Mouse (Mus musculus): ENCODE measurements around the gene Ambra1. TPM values are rescaled to one million over a fixed set of nuclear protein-coding genes. Genes with fewer than 3 reads are reported as not detected.
A peak's percentile ranks its signal among the peaks of the same experiment; 100 is the strongest.

Gene Ambra1
- total RNA-seq, 2 experiments from 2014 or later, result 23.4 to 26.6 TPM

DNA sequence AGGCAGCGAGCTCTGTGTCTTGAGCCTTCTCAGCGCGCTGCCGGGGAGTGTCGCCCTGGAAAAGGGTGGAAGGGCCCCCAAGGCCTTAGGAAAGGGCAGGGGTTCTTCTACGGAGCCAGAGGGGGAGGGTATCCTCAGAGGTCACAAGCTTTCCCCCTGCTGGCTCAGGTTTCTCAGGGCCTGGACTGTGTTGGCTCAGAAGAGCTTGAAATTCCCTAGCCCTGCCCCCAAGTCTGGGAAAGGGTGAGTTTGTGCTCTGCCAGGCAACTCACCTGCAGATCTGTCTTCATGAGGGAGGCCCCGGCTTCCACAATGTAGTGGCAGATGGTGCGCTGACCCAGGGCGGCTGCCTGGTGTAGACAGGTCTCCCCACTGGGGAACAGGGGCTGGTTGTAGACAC, 203.5 kb downstream of the Ambra1 start:
- no peak for DNase-seq (ENCODE audit: low spot score in 2 of 2)

DNA sequence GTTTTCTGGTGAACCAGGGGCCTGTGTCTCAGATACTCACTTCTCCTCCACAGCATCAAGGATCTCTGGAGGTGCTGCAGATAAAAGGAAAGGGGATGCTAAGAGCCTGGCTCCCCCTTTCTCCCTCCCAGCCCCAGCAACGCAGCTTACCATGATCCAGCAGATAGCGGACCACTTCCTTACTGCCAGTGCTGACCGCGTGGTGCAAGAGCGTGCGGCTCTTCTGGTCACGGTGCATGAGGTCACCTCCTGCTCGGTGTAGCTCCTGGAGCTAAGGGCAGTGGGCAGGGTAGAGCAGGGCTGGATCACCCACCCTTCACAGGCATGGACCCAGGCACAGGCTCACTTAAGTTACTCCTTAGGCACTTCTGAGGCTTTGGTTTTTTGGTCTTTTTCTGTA, 204.1 kb downstream of the Ambra1 start:
- no peak for DNase-seq (ENCODE audit: low spot score in 2 of 2)

DNA sequence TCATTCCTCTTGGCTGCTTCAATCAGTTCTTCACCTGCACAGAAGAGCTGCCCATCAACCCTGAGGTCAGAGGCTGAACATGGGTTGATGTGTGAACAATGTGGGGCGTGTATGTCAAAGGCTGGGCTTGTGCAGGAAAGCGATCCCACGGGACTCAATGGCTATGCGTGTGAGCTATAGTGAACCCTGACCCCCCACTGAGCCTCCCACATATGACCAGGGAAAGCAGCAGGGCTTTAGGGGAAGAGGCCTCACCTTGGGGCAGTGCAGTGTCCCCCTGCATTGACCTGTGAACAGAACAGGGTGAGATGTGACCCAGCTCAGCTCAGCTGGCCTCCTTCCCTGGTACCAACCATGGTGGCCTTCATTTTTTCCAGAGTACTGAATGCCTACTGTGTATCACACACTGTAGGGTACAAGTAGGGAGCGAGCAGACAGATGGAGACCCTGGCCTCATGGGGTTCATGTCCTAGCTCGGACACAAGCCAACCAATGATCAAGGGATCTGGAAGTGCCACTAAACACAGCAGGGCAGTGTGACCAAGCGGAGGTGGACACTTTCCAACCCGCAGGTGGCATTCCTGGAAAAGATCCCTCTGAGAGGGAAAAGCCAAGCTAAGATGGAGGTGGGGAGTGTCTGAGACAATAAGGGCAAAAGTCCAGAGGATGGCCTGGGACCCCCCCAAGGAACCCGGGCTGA, 205.0 kb downstream of the Ambra1 start:
- DNase-seq (ENCODE audit: low spot score in 2 of 2), result no peak

DNA sequence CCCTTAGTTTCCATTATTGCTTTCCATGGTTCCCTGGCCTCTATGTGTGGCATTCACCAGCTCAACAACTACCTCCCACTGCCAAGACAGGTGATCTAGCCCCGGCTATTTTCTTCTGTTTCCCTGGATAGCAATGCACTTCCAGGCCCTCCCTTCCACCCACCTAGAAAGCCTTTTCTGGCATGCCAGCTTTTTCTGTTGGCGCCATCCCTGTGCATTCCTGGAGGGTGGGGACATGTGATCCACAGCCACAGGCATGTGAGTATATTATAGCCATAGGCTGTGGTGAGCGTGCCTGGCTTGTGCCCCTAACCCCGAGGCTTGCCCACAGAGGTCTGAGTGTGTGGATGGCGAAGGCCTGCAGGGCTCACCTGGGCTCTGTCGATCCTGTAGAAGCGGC, 206.2 kb downstream of the Ambra1 start:
- DNase-seq (ENCODE audit: low spot score in 2 of 2), result no peak

DNA sequence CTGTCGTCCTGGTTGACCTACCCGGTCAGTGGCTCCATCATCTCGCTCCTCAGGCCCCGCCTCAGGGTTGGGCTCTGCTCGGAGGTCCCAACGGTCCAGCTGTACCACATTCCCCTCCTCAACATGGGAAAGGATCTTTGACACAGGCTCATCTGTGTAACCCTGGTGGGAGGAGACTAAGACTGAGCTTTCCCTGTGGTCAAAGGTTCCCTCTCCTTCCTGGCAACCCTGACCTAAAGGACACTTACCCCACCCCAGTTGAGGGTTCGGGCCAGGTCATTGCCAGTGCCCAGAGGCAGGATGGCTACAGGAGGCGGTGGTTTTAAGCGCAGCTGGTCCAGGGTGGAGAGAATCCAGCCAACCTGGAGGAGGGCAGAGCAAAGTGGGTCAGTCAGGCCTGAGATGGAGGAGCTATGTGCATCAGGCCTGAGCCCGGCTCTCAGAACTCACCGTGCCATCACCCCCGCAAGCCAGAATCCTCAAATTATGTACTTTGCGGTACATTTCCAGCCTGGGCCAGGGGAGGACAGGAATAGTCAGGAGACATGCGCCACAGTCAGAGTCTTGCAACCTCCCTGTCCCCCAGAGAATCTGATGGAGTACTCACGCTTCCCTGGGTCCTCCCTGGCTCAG, 209.5 kb downstream of the Ambra1 start:
- DNase-seq (ENCODE audit: low spot score in 2 of 2), result no peak

DNA sequence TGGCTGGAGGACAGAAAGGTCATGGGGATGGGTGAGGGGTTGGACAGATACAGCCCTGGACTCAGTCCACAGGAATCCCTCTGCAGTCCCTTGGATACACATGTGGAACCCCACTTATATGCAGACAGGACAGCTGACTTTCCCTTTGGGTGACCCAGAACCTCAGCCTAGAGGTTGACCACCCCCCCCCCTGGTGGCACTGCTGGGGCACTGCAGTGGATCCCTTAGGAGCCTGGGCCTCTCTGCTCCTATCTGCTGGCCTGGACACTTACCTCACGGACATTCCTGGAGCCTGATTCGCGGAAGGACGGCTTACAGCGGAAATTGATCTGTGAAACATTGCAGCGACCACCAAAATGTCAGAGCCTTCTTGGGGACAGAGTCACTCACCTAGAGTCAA, 212.4 kb downstream of the Ambra1 start:
- DNase-seq (ENCODE audit: low spot score in 2 of 2), result no peak

DNA sequence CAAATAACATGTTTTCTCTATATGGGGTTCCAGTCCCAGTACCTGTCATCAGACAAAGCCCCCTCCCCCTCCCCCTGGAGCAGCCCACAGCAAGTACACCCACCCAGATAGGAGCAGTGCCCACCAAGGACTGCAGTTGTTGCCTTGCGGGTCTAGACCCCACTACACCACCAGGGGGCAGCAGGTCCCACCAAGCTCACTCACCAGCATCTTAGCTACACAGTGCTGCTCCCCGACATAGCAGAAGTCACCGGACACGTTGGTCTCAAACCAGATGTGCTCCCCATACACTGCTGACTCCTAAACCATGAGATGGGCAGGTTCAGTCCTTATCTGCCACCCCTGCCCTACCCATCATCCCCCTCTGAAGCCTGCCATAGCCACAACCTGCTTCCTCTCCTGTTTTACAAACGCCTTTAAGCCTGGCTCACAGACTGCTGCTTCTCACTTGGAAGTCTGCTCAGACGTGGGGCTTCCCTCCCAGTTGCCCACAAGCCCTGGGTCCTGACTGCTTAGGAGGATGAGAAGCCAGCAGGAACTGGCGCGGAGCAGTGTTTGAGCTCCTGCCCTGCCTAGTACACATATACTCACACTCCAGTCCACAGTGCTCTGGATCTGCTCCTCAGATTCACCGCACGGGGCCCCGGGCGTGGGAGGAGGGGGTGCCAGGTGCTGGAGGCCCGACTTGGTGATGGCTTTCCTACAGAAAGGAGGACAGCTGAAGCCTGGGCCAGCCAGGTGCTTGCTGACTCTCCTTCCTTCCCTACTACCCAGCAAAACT, 214.4 kb downstream of the Ambra1 start:
- DNase-seq (ENCODE audit: low spot score in 2 of 2), result peak; percentile 73 to 80

DNA sequence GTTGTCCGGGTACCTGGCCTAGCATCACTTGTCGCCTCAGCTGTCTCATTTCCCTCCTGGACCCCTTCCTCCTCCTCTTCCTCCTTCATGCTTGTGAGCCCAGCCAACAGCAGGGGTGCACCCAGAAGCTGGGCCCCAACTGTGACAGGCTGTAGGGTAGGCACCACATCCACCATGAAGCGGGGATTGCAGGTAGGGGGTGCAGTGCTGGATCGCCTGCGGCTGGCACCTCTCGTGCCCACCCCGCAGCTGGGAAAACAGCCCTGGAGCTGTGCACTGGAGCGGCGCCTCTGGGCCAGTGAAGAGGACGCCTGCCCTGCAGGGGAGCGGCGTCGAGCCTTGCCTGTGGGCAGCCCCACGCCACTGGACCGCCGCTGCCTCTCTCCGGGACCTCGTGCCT, 215.5 kb downstream of the Ambra1 start, which contains the start of gene Gm9821:
Gene Gm9821 (plus strand): TSS at position 221 of the 400 bp plus-strand sequence.
- no peak for DNase-seq (ENCODE audit: low spot score in 2 of 2)

DNA sequence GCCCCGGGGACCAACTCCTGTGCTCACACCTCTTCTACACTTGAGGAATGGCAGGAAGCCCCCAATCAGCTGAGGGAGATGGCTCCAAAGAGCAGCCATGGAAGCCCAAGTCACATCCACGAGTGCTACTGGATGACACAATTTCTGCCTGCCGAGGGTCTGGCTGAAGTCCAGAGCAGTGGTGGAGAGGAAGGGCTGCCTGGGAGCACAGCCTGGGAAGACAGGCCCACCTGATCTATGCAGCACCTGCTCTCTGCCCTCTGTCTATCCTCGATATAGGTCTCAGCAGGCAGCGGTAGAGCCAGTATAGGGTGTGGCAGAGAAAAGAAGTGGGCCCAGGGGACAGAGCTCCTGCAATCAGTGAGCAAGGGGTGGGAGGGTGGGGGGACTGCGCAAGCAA, 216.9 kb downstream of the Ambra1 start:
- DNase-seq (ENCODE audit: low spot score in 2 of 2), result no peak

DNA sequence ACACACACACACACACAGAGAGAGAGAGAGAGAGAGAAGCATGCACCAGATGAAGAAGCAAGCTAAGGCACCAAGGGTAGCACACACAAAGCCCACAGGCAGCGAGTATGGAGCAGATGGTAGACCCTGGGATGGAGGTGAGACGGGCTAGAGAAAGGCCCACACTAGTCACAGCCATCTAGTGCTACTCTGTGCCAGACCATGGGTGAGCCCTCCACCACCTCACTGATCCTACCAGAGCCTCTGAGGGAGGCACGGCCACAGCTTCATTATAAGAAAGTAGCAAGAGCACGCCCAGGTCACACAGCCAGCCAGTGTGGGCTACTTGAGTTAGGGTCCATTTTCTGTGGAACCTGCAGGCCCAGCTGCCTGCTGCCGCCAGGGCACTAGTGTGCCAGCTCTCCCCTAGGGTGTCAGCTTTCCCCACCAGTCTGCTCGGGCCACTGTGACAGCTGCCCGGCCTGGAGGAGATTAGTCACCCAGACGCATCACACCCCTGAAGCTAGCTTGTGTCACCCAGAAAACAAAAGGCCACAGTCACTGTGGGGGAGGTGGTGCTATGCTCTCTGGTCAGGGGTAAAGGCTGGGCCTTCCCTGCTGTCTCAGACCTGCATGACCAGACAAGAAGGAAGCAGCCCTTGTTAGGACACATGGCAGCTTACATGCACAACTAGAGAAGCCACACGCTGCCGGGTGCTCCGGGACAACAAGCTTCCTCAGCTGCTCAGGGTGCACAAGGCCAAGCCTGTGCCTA, 217.6 kb downstream of the Ambra1 start:
- peak in 1 of 2 experiments; percentile 53 for DNase-seq (ENCODE audit: low spot score in 2 of 2)

DNA sequence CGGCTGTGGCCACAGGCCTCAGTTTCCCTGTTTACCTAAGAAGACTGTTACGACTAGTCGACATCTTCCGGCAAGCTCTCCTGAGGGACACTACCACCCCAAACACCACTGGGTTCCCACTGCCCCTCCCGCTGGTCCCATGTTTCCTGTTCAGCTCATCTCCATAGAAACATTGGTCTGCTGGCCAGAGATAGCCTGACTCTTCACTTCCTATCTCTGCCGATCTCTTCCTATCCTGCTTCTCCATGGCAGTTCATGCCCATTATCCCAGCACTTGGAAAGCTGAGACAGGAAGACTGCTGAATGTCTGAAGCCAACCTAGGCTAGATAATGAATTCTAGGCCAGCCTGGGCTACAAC, 218.2 kb downstream of the Ambra1 start:
- DNase-seq (ENCODE audit: low spot score in 2 of 2), result no peak

DNA sequence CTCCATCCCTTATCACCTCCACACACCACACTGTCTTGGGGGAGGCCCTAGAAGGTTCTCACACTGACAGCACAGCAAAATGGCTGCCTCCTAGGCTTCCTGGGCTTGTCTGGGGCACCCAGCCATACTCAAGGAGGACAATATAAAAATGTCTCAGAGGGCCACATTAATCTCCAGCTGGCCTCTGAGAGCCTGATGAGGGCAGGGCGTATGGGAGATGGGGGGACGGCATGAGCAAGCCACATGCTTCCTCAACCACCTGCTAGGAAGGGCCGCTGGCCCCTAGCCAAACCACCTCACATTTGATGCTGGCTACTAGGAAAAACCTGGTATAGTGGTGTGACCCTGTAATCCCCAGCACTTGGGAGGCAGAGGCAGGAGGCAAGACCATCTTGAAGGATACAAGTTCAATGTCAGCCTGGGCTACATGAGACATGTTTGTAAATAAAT, 218.9 kb downstream of the Ambra1 start:
- DNase-seq (ENCODE audit: low spot score in 2 of 2), result no peak

DNA sequence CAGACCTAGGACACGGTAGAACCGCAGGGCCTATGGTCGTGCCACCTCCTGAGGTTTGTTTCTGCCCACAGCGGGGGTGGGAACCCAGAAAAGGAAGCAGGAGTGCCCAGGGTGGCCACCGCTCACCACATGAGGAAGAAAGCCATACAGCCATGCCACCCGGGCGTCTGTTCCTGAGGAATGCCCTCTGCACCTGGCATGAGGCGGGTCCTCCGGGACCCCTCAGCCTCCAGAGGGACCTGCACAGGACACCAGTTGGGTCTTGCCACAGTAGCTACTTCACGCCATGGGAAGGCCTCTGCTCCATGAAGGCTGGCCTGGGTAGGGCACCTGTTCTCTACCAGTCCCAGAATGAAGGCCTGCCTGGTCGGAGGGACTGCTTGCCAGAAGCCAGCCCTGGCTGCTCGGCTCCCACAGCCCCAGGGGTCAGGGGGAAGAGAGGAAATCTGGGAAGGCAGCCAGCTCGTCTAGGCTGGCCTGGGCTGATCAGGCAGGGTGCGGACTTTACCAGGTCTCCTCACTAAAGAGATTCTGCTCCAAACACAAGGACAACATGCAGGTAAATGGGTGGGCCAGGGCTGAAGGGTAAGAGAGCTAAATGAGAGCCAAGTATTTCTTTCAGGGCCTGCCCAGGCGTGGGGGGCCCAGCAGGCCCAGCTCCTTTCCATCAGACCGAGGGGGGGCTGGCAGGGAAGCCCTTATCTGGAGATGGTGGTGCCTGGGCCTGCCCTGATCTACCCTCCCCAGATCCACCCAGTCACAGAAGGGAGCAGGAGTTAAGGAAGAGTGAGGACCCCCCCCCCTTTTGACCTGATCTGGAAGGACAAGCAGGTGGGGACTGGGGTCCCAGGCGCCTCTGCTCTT, 219.7 kb downstream of the Ambra1 start:
- DNase-seq (ENCODE audit: low spot score in 2 of 2), result peak in 1 of 2 experiments; percentile 68

DNA sequence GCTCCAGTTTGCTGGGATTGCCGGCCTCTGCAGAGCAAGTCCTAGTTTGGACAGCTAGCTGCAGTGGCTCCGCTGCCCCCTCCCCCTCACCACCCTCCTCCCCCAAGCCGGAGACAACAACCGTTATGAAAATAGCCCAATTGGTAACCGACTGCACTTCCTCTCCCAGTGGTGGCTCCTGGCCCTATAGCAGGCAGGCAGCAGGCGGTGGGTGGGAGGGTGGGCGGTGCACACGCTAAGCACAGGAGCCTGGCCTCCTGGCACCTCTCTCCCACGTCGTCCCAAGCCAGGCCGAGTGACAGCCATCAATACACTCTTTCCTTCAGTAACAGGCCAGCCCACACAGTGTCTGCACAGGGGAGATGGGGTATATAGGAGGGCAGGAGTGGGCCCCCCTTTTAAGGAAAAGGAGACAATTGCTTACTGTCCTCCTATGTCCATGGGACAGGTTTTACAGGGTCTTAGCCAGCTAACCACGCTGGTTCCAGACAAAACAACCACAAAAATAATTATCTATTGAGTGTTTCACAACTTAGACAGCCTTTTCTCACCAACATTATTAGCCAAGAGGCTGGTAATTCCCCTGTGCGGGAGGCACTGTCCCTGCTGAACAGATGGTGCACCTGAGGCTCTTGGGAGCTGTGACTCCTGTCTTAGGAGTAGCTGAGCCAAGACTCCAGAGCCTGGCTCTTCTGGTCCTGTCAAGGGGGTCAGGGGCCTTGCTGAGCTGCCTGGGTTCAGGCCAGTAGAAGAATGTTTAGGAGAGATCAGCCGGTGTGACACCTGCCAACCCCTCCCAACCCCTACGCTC, 220.5 kb downstream of the Ambra1 start:
- peak in 1 of 2 experiments; percentile 52 for DNase-seq (ENCODE audit: low spot score in 2 of 2)

DNA sequence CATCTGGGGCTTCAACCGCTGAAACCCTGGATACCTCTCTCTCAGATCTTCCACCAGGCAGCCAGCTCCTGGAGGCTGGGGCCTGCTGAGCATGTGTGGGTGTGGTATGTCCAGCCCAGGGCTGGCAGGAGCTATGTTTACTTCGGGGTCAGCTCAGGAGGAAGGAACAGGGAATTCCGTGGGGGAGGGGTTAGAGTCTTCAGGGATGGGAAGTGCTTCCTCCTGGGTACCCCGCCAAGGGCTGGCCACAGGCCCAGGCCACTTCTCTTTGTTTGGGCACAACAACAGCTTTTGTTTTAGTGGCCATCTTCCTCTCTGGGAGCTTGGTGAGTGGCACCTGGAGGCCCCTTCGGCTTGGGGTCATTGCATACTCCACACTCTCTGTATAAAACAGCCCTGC, 223.9 kb downstream of the Ambra1 start:
- no peak for DNase-seq (ENCODE audit: low spot score in 2 of 2)

DNA sequence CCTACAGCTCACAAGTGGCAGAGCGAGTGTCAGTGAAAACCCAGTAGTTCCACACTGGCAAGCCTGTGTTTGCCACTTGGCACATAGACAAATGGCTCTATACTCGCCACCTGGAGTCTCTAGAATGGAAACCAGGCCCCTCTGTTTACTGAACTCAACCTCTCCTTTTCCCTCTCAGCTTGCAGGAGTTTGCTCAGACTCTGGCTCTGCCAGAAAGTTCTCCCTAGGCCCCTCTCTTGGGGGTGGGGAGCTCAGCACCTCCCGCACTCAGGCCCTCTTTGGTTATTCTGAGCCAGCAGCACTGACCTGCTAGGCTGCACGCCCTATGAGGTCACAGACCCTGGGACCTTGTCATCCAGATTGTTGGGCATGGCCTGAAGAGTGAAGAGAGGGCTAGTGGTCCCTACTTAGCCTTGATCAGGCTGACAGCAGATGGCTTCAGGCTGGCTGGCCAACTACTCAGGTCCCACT, 225.2 kb downstream of the Ambra1 start:
- no peak for DNase-seq (ENCODE audit: low spot score in 2 of 2)

DNA sequence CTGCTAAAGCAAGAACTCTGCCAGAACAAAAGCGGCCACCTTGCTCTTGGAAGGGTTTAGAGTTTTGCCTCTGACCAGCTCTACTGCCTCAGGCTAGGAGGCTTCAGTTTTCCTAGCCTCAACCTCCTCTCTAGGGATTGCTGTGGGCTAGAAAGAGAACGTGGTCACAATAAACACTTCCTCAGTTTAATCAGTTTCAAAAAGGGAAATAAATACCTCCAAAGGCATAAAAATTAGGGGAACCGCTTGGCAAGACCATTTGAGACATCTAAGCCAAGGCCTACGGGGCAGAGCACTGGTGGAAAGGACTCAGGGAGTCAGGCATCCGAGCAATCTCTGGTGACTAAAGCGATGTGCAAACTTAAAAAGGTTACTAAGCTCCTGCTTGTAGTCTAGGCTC, 225.9 kb downstream of the Ambra1 start:
- DNase-seq (ENCODE audit: low spot score in 2 of 2), result no peak

DNA sequence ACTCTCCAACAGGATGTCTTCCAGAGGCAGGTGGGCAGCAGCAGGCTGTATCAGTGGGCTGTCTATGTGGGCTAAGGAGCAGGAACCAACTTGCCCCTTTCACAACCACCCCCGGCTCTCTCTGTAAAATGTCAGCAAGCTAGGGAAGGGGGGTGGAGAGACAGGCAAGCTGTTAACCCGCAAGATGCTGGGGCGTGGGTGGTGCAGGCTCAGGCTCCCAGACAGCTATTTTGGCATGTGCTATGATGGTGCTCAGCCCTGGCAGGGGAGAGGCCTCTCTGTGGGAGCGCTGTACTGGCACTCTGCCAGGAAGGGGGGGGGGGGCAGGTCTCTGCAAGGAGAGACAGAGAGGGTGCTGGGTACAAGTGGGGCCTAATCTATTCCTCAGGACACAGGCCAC, 227.2 kb downstream of the Ambra1 start:
- no peak for DNase-seq (ENCODE audit: low spot score in 2 of 2)

DNA sequence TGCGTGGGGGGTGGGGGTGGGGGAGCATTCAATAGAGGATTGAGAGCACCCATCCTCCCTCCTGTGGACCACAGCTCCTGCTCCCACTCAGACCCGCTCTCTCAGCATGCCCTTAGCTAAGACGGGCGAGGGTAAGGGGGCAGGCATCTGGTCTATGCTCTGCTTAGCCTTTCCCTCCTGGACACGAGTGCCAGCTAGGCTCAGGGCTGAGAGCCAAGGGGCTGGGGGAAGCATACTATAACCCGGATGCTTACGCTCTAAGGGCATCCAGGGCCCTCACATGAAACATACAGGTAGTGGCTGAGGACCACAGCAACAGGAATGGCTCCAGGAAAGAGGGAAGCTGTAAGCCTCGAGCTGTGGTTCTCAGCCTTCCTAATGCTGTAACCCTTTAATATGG, 228.1 kb downstream of the Ambra1 start:
- DNase-seq (ENCODE audit: low spot score in 2 of 2), result no peak
